Mouse (Mus musculus) ovary, adult 18-20 months (tissue): Measurements from ENCODE around the gene Olfr1511.
"Not testable (repeated sequence)": the region's sequence is repeated elsewhere in the genome, so short reads cannot be mapped to it uniquely, and the experiment has no call there.

ENCODE experiments used
- DNase-seq: peaks from one replicate; pipeline ENCODE4 v3.0.0; 2022; ENCODE audit warnings: low spot score, mixed read lengths

Gene Olfr1511

DNA sequence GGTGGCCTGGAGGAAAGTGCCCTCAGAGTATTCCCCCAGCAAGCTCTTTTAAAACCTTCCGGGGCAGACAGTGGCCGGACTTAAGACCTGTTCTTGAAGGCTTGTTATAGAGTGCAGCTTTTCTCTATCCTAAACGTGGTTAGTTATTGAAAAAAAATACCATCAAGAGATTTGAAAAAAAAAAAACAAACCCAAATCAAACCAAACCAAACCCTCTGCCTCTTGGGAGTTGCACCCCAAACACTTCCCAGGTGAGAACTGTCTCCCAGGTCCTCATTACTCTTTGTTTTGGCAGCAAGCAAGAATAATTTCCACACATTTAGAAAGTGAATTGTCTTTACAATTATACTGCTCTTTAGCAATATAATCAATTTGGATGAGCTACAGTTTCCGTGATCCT is at the start of gene Olfr1511:
Gene Olfr1511, minus strand, starts transcription at position 101 of the 400 bp plus-strand sequence.
- no peak for DNase-seq

DNA sequence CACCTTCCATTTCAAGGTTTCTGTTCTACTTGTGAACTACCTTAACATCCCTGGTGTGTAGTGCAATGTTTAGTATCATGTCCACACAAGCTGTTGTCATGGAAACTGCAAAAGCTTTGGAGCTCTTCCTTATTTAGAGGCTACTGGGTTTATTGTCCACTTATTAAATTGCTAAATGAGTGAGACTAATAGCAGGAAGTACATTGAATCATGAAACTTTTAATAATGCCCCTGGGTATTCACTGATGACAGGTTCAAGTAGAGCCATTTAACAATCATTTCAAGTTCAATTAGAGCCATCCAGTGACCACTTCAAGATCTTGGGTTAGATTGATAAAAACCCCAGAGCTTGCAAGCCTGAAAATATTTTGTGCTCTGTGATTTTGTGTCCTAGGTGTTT is 45.5 kb upstream of the Olfr1511 start, which contains the start of gene Olfr1509:
Gene Olfr1509, plus strand, starts transcription at position 301 of the 400 bp plus-strand sequence.
- no peak for DNase-seq

DNA sequence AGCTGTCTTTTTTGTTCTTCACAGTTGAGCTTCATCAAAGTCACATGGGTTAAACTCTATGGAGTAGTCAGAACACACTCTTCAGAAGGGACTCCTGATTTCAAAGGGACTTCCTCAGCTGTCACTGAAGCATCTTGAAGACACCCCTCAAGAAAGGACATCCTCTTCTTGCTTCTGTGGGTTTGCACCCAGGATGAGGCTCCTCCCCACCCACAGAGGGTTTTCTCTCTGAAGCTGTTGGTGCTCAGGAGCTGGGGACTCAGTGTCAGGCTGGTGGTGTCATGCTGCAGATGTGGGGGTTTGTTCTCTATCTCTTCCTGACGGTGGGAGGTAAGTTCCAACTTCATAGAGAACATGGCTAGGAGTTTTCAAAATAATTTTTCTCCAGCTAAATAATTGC is 30.5 kb upstream of the Olfr1511 start:
- DNase-seq = no peak

DNA sequence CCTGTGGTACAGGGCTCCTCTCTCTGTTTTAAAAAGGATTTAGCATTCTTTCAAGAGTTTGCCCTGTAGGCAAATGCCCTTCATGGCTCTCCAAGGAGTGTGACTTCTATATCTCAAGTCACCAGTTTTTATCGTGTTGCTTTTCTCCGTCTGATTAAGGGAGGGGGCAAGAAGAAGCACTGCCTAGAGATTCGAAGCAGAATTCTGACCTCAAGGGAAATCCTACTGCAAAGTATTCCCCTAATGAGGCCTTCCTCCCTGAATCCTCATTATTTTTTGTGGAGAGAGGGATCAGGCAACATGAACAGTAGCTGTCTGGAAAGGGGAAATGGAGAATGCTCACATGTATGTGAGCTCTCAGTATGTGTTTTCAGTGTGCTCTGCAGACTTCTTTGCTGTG is 17.1 kb upstream of the Olfr1511 start, which contains the start of gene Olfr1510:
Gene Olfr1510, minus strand, starts transcription at position 101 of the 400 bp plus-strand sequence.
- no peak for DNase-seq

DNA sequence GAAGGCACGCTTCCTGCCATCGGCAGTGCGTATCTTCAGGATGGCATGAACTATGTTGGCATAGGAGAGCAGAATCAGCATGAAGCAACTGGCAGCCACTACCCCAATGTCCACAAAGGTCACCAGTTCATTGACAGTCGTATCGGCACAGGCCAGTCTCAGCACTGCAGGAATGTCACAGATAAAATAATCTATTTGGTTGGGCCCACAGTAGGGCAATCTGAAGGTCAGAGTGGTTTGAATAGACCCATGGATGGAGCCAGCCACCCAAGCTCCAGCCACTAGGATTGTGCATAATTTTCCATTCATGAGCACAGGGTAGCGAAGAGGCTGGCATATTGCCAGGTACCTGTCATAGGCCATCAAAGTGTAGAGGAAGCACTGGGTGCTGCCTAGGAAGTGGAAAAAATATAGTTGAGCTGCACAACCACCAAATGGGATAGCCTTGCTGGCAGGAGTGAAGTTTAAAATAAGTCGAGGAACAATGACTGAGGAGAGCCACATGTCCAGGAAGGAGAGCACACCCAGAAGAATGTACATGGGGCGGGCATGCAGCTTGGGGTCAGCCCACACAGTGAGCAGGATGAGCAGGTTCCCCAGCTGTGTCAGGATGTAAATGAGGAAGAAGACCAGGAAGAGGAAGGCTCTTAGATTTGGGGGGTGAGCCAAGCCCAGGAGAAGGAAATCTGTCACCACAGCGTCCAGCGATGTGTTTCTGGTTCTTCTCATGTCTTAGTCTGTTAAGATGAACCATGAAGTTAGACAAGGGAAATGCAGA is 13.2 kb upstream of the Olfr1511 start:
- not testable (repeated sequence) for DNase-seq

DNA sequence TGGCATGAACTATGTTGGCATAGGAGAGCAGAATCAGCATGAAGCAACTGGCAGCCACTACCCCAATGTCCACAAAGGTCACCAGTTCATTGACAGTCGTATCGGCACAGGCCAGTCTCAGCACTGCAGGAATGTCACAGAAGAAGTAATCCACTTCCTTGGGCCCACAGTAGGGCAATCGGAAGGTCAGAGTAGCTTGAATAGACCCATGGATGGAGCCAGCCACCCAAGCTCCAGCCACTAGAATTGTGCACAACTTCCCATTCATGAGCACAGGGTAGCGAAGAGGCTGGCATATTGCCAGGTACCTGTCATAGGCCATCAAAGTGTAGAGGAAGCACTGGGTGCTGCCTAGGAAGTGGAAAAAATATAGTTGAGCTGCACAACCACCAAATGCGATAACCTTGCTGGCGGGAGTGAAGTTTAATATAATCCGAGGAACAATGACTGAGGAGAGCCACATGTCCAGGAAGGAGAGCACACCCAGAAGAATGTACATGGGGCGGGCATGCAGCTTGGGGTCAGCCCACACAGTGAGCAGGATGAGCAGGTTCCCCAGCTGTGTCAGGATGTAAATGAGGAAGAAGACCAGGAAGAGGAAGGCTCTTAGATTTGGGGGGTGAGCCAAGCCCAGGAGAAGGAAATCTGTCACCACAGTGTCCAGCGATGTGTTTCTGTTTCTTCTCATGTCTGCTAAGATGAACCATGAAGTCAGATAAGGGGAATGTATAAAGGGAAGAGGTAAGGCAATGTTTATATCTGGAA is 6.9 kb downstream of the Olfr1511 start:
- DNase-seq = not testable (repeated sequence)

DNA sequence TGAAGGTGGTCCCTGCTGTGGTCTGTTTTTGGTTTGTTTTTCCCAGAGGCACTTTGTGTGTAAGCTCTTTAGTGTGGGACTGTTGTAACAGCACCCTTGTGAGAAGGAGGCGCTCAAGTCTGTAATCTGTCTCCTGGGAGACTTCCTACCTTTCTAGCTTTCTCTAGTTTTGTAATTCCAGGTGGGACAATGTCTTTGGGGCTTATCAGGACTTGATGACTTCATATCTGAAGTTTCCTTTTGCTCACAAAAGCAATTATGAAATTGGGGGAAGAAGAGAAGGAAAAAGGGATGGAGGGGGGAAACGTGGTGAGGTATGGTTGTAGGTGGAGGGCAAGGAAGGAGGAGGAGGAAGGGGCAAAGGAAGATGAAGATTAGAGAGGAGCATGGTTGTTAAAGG is 18.1 kb downstream of the Olfr1511 start, which contains the start of gene Olfr1512:
Gene Olfr1512, minus strand, starts transcription at position 101 of the 400 bp plus-strand sequence.
- DNase-seq = no peak

DNA sequence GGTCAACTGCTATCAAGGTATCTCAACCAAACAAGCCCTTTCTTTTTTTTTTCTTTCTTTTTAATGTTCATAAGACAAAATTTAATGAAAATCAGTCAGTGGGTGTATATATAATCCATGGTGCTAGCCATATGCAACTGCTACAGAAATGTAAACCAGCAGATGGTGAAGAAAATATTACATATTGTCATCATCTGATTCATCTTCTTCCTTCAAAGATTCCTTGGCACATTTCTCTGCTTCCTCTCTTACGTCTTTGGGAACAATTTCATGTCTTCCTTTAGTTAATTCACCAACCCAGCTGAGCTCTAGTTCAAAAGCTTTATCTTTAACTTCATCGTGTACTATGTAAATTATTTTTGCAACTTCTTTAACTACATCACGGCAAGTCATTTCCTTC is 28.4 kb downstream of the Olfr1511 start:
- DNase-seq = no peak

DNA sequence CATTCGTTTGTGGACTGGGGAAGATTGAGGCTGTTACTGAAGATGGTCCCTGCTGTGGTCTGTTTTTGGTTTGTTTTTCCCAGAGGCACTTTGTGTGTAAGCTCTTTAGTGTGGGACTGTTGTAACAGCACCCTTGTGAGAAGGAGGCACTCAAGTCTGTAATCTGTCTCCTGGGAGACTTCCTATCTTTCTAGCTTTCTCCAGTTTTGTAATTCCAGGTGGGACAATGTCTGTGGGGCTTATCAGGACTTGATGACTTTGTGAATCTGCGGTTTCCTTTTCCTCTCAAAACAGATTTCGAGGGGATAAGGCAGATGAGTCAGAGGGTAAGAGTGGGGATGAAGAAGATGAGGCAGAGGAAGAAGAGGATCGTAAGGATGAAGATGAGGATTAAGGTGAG is 40.9 kb downstream of the Olfr1511 start, which contains the start of gene Olfr1513:
Gene Olfr1513, minus strand, starts transcription at position 101 of the 400 bp plus-strand sequence.
- DNase-seq = no peak
